Mouse (Mus musculus) kidney, adult 2 months (tissue): Measurements from ENCODE around the gene Bicdl2.

Experiments
- CTCF ChIP-seq: fragments of 200-500 bp; conservative IDR thresholded peaks from 2 replicates; pipeline ENCODE4 v1.5.1; 2011; ENCODE audit warnings: low read depth, mild to moderate bottlenecking, control low read depth, low read length, moderate library complexity, mixed read lengths; ENCODE audit not compliant: insufficient read depth, insufficient read length
- POLR2A ChIP-seq: fragments of 200-500 bp; IDR thresholded peaks from one replicate; pipeline ENCODE4 v1.6.1; 2011; ENCODE audit warnings: low read depth, low read length, control low read depth

DNA sequence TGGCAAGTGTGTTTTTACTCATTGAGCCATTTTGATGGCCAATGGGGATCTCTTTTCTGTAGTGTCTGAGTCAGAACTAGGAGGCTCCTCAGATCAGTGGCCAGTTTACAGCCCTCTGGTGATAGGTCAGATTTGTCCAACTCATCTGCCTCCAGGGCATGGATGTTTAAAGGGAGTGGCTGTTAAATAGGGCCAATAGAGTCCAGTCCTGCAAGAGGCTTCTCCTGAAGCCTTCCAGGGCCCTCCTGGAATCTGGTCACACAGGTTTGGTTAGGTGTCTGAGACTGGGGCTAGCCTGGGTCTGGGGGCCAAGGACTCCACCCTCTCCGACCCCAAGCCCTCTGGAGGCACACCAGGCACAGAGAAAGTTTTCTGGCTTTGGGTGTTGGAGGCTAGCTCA lies 34.2 kb downstream of the Bicdl2 start:
- no peak for TF ChIP-seq POLR2A
- TF ChIP-seq CTCF, result no peak
